Mouse (Mus musculus): ENCODE results near the gene Tufm.

Tufm gene
- long read RNA-seq, experiment 1, transcript Tufm-201 (10 exons, 1,679 nt), result major isoform, 127 of 137 reads
- long read RNA-seq, experiment 1, partial matches to known transcripts, result 9 of 137 reads
- long read RNA-seq, experiment 1, other reads (novel, unspliced or antisense), result 1 of 137 reads
- long read RNA-seq, experiment 2, transcript Tufm-201 (10 exons, 1,679 nt), result major isoform, 159 of 180 reads
- long read RNA-seq, experiment 2, partial matches to known transcripts, result 18 of 180 reads
- long read RNA-seq, experiment 2, other reads (novel, unspliced or antisense), result 2 of 180 reads

GRCm38 (mm10) chr7:126487052-126487483 lies at the start of gene Tufm:
TSS of gene Tufm (plus strand) at chr7:126487361.
- intact Hi-C loops (cut with DNase I), result loop anchor here (2.0 kb wide), 1 partner anchor 16 kb away; the partner anchor contains the start of gene Atxn2l

- intact Hi-C loops (cut with DNase I), result no loop called here
Observed at GRCm38 (mm10) chr7:126440134-126440533, 47.0 kb upstream of the Tufm start.

DNA sequence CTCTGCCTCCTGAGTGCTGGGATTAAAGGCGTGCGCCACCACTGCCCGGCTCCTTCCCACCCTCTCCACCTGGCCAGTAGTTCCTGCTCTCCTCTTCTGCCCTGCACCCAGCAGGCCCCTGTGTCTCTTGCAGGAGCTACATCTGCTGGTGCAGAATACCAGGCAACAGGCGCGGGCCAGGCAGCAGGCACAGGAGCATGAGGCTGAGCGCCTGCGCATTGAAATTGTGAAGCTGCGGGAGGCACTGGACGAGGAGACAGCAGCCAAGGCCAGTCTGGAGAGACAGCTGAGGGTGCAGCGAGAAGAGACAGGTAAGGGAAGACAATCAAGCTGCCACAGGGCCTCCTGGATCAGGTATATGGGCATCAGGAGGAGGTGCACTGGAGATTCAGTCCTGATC lies 43.2 kb upstream of the Tufm start:
- intact Hi-C loops (cut with DNase I), result no loop called here

DNA sequence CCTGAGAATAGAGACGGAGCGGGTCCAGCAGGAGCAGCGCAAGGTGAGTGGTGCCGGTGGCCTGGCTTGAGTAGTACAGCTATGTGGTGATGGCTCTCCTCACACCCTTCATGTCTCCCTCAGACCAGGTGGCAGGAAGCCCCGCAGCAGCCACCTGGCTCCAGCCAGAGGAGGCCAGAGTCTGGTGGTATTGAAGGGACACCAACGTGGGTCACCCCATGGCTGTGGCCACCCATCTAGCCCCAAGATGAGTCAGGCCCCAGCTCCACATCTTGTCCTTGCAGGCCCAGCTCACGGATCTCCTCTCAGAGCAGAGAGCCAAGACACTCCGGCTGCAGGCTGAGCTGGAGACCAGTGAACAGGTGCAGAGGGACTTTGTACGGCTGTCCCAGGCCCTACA lies 42.6 kb upstream of the Tufm start:
- intact Hi-C loops (cut with DNase I), result no loop called here

DNA sequence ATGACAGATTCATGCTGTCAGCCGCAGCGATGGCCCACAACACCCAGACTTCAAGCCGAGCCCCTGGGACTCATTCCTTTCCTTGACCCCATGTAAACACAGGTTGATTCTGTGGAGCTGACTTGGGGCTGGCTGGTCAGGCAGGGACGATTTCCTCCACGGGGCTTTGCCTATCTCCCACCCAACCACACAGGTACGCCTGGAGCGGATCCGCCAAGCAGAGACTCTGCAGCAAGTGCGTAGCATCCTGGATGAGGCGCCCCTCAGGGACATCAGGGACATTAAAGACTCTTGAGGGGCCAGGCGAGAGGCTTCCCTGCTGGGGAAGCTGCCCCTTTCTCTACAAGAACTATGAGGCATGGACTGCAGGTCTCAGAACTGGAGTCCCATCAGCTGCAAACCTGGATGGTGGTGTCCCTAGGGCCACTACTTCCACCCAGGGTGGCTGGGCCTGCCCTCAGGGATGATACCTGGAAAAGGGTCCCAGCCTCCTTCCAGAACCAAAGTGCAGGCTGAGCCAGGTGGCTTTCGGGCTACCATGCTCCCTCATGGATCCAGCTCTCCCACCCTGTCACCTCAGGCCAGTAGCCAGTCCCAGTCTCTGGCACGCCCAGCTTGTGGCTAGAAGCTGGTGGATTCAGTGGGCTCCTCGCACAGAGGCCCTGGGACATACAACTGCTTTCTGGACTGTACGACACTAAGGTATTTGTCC lies 41.9 kb upstream of the Tufm start:
- intact Hi-C loops (cut with DNase I), result no loop called here

DNA sequence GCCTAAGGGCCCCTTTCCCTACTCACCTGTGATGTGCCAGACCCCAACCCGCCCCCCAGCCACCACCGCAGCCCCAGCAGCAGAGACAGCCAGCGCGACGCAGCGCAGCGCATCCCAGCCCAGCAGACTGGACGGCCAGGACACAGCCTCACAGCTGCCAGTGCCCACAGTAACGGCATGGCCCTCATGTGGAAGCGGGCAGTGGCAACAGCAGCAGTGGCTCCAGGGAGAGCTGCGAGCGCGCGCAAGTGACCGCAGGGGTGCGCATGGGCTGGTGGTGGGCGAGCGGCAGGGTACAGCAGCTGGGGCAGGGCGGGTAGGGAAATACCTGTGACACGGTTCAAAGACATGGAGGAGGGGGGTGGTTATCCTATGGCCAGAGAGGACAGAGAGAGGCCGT lies 40.9 kb upstream of the Tufm start:
- intact Hi-C loops (cut with DNase I), result no loop called here

- intact Hi-C loops (cut with DNase I), result no loop called here
Observed at GRCm38 (mm10) chr7:126448481-126448880, 38.7 kb upstream of the Tufm start.

DNA sequence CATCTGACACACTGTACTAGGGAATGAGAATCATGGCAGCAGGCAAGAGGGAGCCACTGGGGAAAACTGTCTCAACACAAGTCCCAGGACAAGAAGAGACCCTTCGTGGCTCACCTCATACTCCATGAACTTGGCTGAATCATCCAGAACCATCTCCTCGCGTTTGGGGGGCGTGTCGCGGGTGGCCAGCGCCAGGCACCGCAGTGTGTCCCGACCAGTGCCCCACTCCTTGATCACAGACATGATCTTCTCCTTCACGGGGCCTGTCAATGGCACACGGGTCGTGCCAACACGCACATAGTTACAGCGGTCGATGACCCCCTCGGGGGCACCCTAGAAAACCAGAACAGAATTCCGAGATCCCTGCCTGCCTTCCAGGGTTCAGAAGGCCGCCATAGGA lies 37.2 kb upstream of the Tufm start:
- intact Hi-C loops (cut with DNase I), result no loop called here

DNA sequence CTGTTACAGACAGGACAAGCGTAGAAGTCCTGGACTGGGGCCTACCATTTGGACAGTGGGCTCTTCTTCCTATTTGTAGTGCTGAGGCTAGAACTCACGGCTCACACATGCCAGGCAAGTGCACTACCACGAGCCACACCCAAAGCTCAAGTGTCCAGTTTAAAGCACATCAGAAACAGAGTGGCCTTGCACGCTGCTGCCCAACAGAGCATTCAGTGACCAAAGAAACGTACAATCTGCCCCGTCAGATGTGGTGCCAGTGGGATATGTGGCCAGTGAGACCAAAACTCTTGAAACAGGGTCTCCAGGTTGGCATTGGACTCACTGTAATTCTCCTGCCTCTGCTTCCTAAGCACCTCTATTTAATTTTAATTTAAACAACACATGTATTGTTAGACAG lies 36.5 kb upstream of the Tufm start:
- intact Hi-C loops (cut with DNase I), result no loop called here

- intact Hi-C loops (cut with DNase I), result no loop called here
Observed at GRCm38 (mm10) chr7:126452244-126452643, 34.9 kb upstream of the Tufm start.

GRCm38 (mm10) chr7:126453861-126454260 lies 33.3 kb upstream of the Tufm start:
- intact Hi-C loops (cut with DNase I), result no loop called here

DNA sequence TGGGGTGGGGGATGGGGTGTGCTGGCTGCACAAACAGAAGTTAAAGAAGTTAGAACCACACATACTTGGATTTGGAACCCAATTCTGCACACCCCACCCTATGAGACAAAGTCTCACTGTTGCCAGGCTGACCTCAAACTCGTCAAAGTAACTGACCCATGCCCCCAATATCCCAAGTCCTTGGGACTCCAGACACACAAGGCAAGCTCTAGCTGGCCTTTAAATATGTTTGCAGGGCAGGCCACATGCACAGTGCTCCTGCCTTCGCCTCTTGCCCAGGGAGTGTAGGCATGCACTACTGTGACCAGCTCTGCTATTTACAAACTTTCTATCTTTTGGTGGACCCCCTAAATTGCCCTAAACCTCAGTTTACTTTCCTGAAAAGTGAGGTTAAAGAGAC lies 31.9 kb upstream of the Tufm start:
- intact Hi-C loops (cut with DNase I), result no loop called here

DNA sequence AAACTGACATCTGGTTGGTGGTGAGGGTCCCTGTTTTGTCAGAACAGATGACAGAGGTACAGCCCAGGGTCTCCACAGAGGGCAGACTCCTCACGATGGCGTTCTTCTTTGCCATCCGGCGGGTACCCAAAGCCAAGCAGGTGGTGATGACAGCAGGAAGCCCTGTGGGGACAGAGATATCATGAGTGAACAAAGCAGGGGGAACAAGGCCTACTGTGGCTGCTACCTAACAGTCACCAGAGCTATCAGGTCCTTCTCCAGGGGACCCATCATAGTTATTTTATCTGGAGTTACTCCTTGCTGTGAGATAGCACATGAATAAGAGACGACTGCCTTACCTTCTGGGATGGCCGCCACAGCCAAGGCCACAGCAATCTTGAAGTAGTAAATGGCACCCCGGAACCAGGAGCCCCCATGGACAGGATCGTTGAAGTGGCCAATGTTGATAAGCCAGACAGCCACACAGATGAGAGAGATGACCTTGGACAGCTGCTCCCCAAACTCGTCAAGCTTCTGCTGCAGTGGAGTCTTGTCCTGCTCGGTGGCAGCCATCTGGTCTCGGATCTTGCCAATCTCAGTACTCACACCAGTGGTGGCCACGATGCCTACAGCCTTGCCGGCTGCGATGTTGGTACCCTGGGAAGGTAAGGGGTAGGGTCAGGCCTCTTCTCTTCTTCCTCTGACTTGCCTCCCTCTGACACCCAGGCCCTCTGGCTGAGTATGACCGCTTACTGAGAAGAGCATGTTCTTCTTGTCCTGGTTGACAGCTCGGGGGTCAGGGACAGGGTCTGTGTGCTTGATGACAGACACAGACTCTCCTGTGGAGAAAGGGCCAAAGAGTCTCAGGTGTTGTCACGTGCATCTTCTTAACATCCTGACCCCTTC lies 30.5 kb upstream of the Tufm start:
- intact Hi-C loops (cut with DNase I), result no loop called here

DNA sequence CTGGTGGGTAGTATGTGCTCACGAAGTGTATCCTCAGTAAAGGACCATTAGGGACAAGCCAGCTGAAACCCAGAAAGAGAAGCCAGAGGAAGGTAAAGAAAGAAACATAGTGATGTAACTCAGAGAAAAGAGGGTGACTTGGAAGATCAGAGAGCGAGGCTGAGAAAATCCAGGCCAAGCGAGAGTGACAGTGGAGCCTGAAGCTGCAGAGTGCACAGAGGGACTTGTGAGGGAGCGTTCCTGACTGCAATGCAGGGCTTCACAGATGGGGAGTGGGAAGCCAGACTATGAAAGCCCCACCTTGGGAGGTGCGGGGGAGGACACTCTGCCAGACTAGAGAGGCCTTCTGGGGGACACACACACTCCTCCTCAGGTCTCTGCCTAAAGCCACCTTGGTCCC lies 28.9 kb upstream of the Tufm start:
- intact Hi-C loops (cut with DNase I), result no loop called here

DNA sequence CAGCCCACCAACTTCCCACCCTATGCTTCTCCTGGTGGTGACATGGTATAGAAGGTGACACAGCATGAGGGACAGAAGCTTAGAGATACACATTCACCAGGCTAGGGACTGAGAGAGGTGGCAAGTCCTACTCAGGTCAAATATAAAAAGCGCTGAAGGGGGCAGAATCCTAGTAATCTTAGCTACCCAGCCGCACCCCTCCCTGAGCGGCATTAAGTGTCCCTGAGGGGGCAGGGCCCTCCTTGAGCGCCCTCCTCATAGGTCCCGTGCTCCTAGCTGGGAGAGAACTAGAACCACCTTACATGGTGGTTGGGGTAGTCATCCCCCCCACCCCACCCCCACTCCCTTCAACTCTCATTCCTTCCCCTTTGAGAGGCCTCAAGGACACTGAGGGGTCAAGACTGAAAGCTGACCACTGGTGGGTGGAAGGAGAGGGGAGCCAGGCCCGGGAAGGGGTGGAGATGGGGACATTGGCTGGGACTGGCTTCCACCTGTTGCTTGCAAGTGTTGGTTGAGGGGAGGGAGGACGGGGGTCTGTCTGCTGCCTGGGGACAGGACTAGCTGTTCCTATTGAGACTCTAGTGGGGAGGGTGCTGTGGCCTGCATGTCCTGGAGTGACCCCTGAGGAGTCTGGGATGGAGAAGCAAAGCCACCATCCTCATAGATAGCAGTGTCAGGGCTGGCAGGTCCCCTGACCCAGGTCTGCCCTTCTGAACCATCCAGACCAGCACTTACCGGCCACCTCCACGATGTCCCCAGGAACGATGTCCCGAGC lies 28.1 kb upstream of the Tufm start:
- intact Hi-C loops (cut with DNase I), result no loop called here

- intact Hi-C loops (cut with DNase I), result no loop called here
Observed at GRCm38 (mm10) chr7:126460623-126461399, 26.4 kb upstream of the Tufm start.

- intact Hi-C loops (cut with DNase I), result no loop called here
Observed at GRCm38 (mm10) chr7:126461626-126462025, 25.5 kb upstream of the Tufm start.

DNA sequence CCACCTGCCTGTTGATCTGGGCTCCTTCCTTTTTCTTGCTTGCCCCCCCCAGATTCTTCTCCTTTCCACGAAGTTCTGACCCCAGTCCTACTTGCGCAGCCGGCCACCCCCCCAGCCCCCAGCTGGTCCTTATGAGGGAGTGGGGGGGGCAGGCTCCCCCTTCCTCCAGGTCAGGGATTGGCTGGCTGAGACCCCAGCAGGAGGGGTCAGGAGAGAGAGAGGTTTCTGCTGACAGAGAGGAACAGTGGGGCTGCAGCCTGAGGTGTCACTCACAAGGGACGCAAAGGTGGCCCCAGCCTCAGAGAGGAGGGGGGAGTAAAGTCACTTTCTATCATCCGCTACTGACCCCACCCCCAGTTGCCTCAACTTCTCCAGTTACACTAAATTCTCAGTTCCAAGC lies 24.2 kb upstream of the Tufm start, which contains the start of gene Atp2a1:
Gene Atp2a1, minus strand, starts transcription at position 105 of the 400 bp plus-strand sequence.
- intact Hi-C loops (cut with DNase I), result no loop called here

DNA sequence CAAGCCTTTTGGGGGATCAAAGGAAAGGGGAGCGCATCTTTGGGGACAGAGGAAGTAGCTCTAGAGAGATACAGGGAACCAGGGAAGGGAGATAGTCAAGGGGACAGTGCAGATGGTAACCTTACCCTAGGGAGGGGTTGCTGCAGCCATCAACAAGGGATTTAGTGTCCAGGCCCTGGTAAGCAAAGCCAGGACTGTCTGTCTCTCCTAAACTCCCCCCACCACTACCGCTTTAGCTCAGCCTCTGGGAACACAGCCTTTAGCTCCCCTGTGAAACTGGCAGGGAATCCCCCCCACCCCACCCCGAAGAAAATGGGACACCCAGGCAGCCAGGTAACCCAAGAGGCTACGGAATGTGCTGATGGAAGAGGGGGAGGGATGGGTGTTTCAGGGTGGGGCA lies 23.6 kb upstream of the Tufm start:
- intact Hi-C loops (cut with DNase I), result no loop called here

DNA sequence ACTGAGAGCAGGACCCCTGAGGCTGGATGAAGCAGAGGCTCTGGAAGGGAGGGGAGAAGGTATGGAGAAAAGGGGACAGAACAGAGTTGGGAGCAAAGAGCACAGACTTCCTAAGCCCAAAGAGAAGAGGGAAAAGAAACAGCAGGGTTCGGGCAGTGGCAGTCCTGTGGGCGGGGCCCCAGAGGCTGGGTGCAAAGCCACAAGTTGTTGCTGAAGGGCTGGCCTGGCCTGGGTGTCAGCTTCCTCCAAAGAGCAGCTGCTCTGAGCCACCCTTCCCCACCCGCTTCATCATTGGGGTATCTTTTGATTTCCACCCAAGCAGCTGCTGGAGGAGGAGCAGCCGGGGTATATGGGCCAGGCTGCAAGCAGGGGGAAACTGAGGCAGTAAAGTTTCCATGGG lies 23.0 kb upstream of the Tufm start:
- intact Hi-C loops (cut with DNase I), result no loop called here

Measured in adrenal gland (tissue).